Mouse (Mus musculus): ENCODE results near the gene Hs3st6. TPM values are rescaled to one million over a fixed set of nuclear protein-coding genes. Genes with fewer than 3 reads are reported as not detected.

Hs3st6 gene
- polyA plus RNA-seq, 1 experiment from 2014 or later, result 0.18 TPM

- peak overlapping the region; percentile 86 to 94 for H3K27ac ChIP-seq (replicated peaks in 1 of 2; ENCODE audit: control insufficient read depth in 1 of 2, insufficient read depth in 1 of 2, low read depth in 2 of 2, low read length in 2 of 2)
- H3K9ac ChIP-seq (ENCODE audit: low read length), result peak overlapping the region; percentile 99
- H3K36me3 ChIP-seq (ENCODE audit: control insufficient read depth, insufficient read depth, low read length), result peaks cover 27% of the 10 kb centered on the region
- peak overlapping the region; percentile 86 to 89 for H3K4me3 ChIP-seq (ENCODE audit: control insufficient read depth in 1 of 2, insufficient read depth in 1 of 2, low read depth in 1 of 2, low read length in 2 of 2)
- H3K4me2 ChIP-seq (ENCODE audit: low read length), result peak overlapping the region; percentile 74
- ATAC-seq (ENCODE audit: insufficient number of reproducible peaks, insufficient read depth, low FRiP score, low read depth), result no peak
- H3K9me3 ChIP-seq (ENCODE audit: control insufficient read depth, low read length), result no peaks in the 10 kb centered on the region
- WGBS, result 2% methylated on average over 12 of the region's 12 CpGs
- peaks cover 6 to 30% of the 10 kb centered on the region in 2 experiments for H3K4me1 ChIP-seq (ENCODE audit: control insufficient read depth in 2 of 2, insufficient read depth in 2 of 2, low read length in 2 of 2)
- no peaks in the 10 kb centered on the region for H3K27me3 ChIP-seq (ENCODE audit: control insufficient read depth, insufficient read depth, low read length)
These were observed 29.5 kb upstream of the Hs3st6 start for GRCm38 (mm10) chr17:24723122-24723880.

DNA sequence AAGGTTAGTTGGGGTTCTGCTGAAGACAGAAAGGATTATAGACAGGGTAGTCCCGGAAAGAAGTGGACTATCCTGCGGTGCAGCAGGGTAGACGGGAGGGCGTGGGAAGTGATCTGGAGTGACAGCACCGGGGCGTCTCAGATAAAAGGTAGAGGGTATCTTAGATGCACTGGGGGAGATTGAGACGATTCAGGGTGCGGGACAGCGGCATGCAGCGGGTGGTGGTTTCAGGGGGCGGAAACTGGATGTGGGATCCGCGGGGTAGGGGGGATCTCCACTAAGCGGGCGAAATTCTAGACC lies 29.0 kb upstream of the Hs3st6 start:
- Histone ChIP-seq H3K4me1 (ENCODE audit: control insufficient read depth in 2 of 2, insufficient read depth in 2 of 2, low read length in 2 of 2) (peaks cover 6 to 26% of the 10 kb centered on the region in 2 experiments), H3K9ac (ENCODE audit: low read length) (peak overlapping the region; percentile 99), H3K4me2 (ENCODE audit: low read length) (peak overlapping the region; percentile 74), H3K4me3 (ENCODE audit: control insufficient read depth in 1 of 2, insufficient read depth in 1 of 2, low read depth in 1 of 2, low read length in 2 of 2) (peak overlapping the region; percentile 86 to 89), H3K27ac (replicated peaks in 1 of 2; ENCODE audit: control insufficient read depth in 1 of 2, insufficient read depth in 1 of 2, low read depth in 2 of 2, low read length in 2 of 2) (peak overlapping the region; percentile 86 to 94), H3K9me3 (ENCODE audit: control insufficient read depth, low read length) (no peaks in the 10 kb centered on the region), H3K27me3 (ENCODE audit: control insufficient read depth, insufficient read depth, low read length) (no peaks in the 10 kb centered on the region), H3K36me3 (ENCODE audit: control insufficient read depth, insufficient read depth, low read length) (peaks cover 22% of the 10 kb centered on the region)
- ATAC-seq (ENCODE audit: insufficient number of reproducible peaks, insufficient read depth, low FRiP score, low read depth), result peak; percentile 0; the same call in 1 of the 2 replicates
- WGBS, result 0% methylated on average over 15 of the region's 15 CpGs

GRCm38 (mm10) chr17:24724184-24724583 lies 28.6 kb upstream of the Hs3st6 start, which contains the start of gene Ndufb10:
Gene Ndufb10, minus strand, starts transcription at chr17:24724478.
- H3K4me2 ChIP-seq (ENCODE audit: low read length), result peak within 1 kb of the TSS; percentile 74
- ATAC-seq (ENCODE audit: insufficient number of reproducible peaks, insufficient read depth, low FRiP score, low read depth), result peak; percentile 67
- peak within 1 kb of the TSS; percentile 86 to 94 for H3K27ac ChIP-seq (replicated peaks in 1 of 2; ENCODE audit: control insufficient read depth in 1 of 2, insufficient read depth in 1 of 2, low read depth in 2 of 2, low read length in 2 of 2)
- peak within 1 kb of the TSS; percentile 86 to 89 for H3K4me3 ChIP-seq (ENCODE audit: control insufficient read depth in 1 of 2, insufficient read depth in 1 of 2, low read depth in 1 of 2, low read length in 2 of 2)
- peaks cover 6 to 24% of the 10 kb centered on the region in 2 experiments for H3K4me1 ChIP-seq (ENCODE audit: control insufficient read depth in 2 of 2, insufficient read depth in 2 of 2, low read length in 2 of 2)
- no peaks in the 10 kb centered on the region for H3K27me3 ChIP-seq (ENCODE audit: control insufficient read depth, insufficient read depth, low read length)
- H3K36me3 ChIP-seq (ENCODE audit: control insufficient read depth, insufficient read depth, low read length), result peaks cover 22% of the 10 kb centered on the region
- H3K9me3 ChIP-seq (ENCODE audit: control insufficient read depth, low read length), result no peaks in the 10 kb centered on the region
- under 1% methylated on average over 30 of the region's 30 CpGs for WGBS
- H3K9ac ChIP-seq (ENCODE audit: low read length), result peak within 1 kb of the TSS; percentile 99

DNA sequence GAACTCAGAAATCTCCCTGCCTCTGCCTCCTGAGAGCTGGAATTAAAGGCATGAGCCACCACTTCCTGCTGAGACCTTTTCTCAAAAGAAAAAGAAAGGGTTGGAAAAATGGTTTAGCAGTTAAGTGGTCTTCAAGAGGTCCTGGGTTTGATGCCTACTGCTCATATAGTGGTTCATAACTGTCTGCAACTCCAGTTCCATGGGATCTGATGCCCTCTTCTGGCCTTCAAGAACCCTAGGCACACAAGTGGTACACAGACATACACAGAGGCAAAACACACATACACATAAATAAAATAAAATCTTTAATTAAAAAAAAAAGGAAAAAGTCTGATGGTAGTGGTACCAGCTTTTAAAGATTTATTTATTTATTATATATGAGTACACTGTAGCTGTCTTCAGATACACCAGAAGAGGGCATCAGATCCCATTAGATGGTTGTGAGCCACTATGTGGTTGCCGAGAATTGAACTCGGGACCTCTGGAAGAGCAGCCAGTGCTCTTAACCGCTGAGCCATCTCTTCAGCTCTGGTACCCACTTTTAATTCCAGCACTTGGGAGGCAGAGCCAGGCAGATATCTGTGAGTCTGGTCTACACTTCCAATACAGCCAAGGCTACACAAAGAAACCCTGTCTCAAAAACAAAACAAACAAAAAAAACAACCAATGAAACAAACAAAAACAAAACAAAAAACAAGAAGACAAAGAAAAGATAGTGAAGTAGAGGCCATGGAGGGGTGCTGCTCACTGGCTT lies 27.0 kb upstream of the Hs3st6 start:
- Histone ChIP-seq H3K4me3 (ENCODE audit: control insufficient read depth in 1 of 2, insufficient read depth in 1 of 2, low read depth in 1 of 2, low read length in 2 of 2) (no peak overlapping the region), H3K9me3 (ENCODE audit: control insufficient read depth, low read length) (no peaks in the 10 kb centered on the region), H3K9ac (ENCODE audit: low read length) (no peak overlapping the region), H3K27me3 (ENCODE audit: control insufficient read depth, insufficient read depth, low read length) (no peaks in the 10 kb centered on the region), H3K27ac (replicated peaks in 1 of 2; ENCODE audit: control insufficient read depth in 1 of 2, insufficient read depth in 1 of 2, low read depth in 2 of 2, low read length in 2 of 2) (no peak overlapping the region), H3K4me1 (ENCODE audit: control insufficient read depth in 2 of 2, insufficient read depth in 2 of 2, low read length in 2 of 2) (peaks cover 6 to 24% of the 10 kb centered on the region in 2 experiments), H3K36me3 (ENCODE audit: control insufficient read depth, insufficient read depth, low read length) (peaks cover 19% of the 10 kb centered on the region), H3K4me2 (ENCODE audit: low read length) (no peak overlapping the region)
- 69% methylated on average over 3 of the region's 3 CpGs for WGBS
- ATAC-seq (ENCODE audit: insufficient number of reproducible peaks, insufficient read depth, low FRiP score, low read depth), result no peak

DNA sequence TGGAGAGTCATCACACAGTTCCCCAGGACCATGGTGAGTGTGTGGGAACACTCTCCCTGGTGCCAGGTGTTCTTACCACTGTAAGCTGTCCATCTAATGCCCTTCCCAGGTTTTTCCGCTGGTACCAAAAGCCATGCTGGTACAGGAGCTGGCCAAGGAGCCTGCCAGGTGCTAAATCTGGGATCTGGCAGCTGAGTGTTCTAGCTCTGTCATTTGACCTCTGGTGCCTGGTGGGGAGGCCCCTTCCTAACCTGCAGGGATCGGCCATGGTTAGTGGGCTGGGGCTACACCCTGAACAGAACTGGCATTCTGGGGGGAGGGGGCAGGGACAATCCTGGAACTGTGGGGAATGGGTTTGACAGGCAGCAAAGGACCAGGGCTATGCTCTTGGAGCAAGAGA lies 25.2 kb upstream of the Hs3st6 start, which contains the start of gene Rpl3l:
Gene Rpl3l, plus strand, starts transcription at position 203 of the 400 bp plus-strand sequence.
- WGBS, result 62% methylated on average over 2 of the region's 2 CpGs
- H3K9ac ChIP-seq (ENCODE audit: low read length), result no peak within 1 kb of the TSS
- H3K36me3 ChIP-seq (ENCODE audit: control insufficient read depth, insufficient read depth, low read length), result peaks cover 1% of the 10 kb centered on the region
- H3K27me3 ChIP-seq (ENCODE audit: control insufficient read depth, insufficient read depth, low read length), result no peaks in the 10 kb centered on the region
- no peak for ATAC-seq (ENCODE audit: insufficient number of reproducible peaks, insufficient read depth, low FRiP score, low read depth)
- no peak within 1 kb of the TSS for H3K4me3 ChIP-seq (ENCODE audit: control insufficient read depth in 1 of 2, insufficient read depth in 1 of 2, low read depth in 1 of 2, low read length in 2 of 2)
- H3K4me2 ChIP-seq (ENCODE audit: low read length), result no peak within 1 kb of the TSS
- no peaks in the 10 kb centered on the region for H3K9me3 ChIP-seq (ENCODE audit: control insufficient read depth, low read length)
- H3K4me1 ChIP-seq (ENCODE audit: control insufficient read depth in 2 of 2, insufficient read depth in 2 of 2, low read length in 2 of 2), result peaks cover 10 to 21% of the 10 kb centered on the region in 2 experiments
- no peak within 1 kb of the TSS for H3K27ac ChIP-seq (replicated peaks in 1 of 2; ENCODE audit: control insufficient read depth in 1 of 2, insufficient read depth in 1 of 2, low read depth in 2 of 2, low read length in 2 of 2)

- no peak for ATAC-seq (ENCODE audit: insufficient number of reproducible peaks, insufficient read depth, low FRiP score, low read depth)
- Histone ChIP-seq H3K4me1 (ENCODE audit: control insufficient read depth in 2 of 2, insufficient read depth in 2 of 2, low read length in 2 of 2) (peaks cover 11 to 18% of the 10 kb centered on the region in 2 experiments), H3K27me3 (ENCODE audit: control insufficient read depth, insufficient read depth, low read length) (no peaks in the 10 kb centered on the region), H3K27ac (replicated peaks in 1 of 2; ENCODE audit: control insufficient read depth in 1 of 2, insufficient read depth in 1 of 2, low read depth in 2 of 2, low read length in 2 of 2) (no peak overlapping the region), H3K36me3 (ENCODE audit: control insufficient read depth, insufficient read depth, low read length) (no peaks in the 10 kb centered on the region), H3K4me3 (ENCODE audit: control insufficient read depth in 1 of 2, insufficient read depth in 1 of 2, low read depth in 1 of 2, low read length in 2 of 2) (no peak overlapping the region), H3K4me2 (ENCODE audit: low read length) (no peak overlapping the region), H3K9ac (ENCODE audit: low read length) (no peak overlapping the region), H3K9me3 (ENCODE audit: control insufficient read depth, low read length) (no peaks in the 10 kb centered on the region)
- WGBS, result 67% methylated on average over 17 of the region's 17 CpGs
These were observed 24.6 kb upstream of the Hs3st6 start for GRCm38 (mm10) chr17:24728184-24728583.

- Histone ChIP-seq H3K27ac (replicated peaks in 1 of 2; ENCODE audit: control insufficient read depth in 1 of 2, insufficient read depth in 1 of 2, low read depth in 2 of 2, low read length in 2 of 2) (no peak overlapping the region), H3K27me3 (ENCODE audit: control insufficient read depth, insufficient read depth, low read length) (no peaks in the 10 kb centered on the region), H3K9ac (ENCODE audit: low read length) (no peak overlapping the region), H3K36me3 (ENCODE audit: control insufficient read depth, insufficient read depth, low read length) (no peaks in the 10 kb centered on the region), H3K4me2 (ENCODE audit: low read length) (no peak overlapping the region), H3K4me3 (ENCODE audit: control insufficient read depth in 1 of 2, insufficient read depth in 1 of 2, low read depth in 1 of 2, low read length in 2 of 2) (no peak overlapping the region), H3K4me1 (ENCODE audit: control insufficient read depth in 2 of 2, insufficient read depth in 2 of 2, low read length in 2 of 2) (peaks cover 11 to 15% of the 10 kb centered on the region in 2 experiments), H3K9me3 (ENCODE audit: control insufficient read depth, low read length) (no peaks in the 10 kb centered on the region)
- WGBS, result 52% methylated on average over 6 of the region's 6 CpGs
- no peak for ATAC-seq (ENCODE audit: insufficient number of reproducible peaks, insufficient read depth, low FRiP score, low read depth)
These were observed 23.7 kb upstream of the Hs3st6 start for GRCm38 (mm10) chr17:24729067-24729466.
